Mouse (Mus musculus): ENCODE data around the gene Camk2d. TPM values are rescaled to one million over a fixed set of nuclear protein-coding genes. Genes with fewer than 3 reads are reported as not detected.

The Camk2d gene
- polyA plus RNA-seq, 1 experiment from 2014 or later, result 20.6 TPM

GRCm38 (mm10) chr3:126622509-126622908 is 26.4 kb downstream of the Camk2d start:
- Histone ChIP-seq H3K36me3 (ENCODE audit: control insufficient read depth, insufficient read depth, low read length) (no peaks in the 10 kb centered on the region), H3K4me3 (ENCODE audit: low read depth, low read length) (no peak overlapping the region), H3K4me2 (replicated peaks; ENCODE audit: low read depth, low read length) (no peak overlapping the region), H3K9me3 (ENCODE audit: control insufficient read depth, low read length) (no peaks in the 10 kb centered on the region), H3K27ac (ENCODE audit: low read depth, low read length) (no peak overlapping the region), H3K9ac (ENCODE audit: low read depth, low read length) (no peak overlapping the region), H3K4me1 (replicated peaks; ENCODE audit: control insufficient read depth, insufficient read depth, low read length) (no peaks in the 10 kb centered on the region), H3K27me3 (ENCODE audit: control insufficient read depth, insufficient read depth, low read length) (no peaks in the 10 kb centered on the region)
- WGBS, result 100% methylated on average over 2 of the region's 2 CpGs
- ATAC-seq (ENCODE audit: low FRiP score), result no peak
- DNase-seq (ENCODE audit: low spot score), result no peak

GRCm38 (mm10) chr3:126624994-126625763 is 29.1 kb downstream of the Camk2d start:
- no peak for DNase-seq (ENCODE audit: low spot score)
- Histone ChIP-seq H3K9me3 (ENCODE audit: control insufficient read depth, low read length) (no peaks in the 10 kb centered on the region), H3K4me1 (replicated peaks; ENCODE audit: control insufficient read depth, insufficient read depth, low read length) (no peaks in the 10 kb centered on the region), H3K27me3 (ENCODE audit: control insufficient read depth, insufficient read depth, low read length) (no peaks in the 10 kb centered on the region), H3K27ac (ENCODE audit: low read depth, low read length) (no peak overlapping the region), H3K4me2 (replicated peaks; ENCODE audit: low read depth, low read length) (no peak overlapping the region), H3K9ac (ENCODE audit: low read depth, low read length) (no peak overlapping the region), H3K36me3 (ENCODE audit: control insufficient read depth, insufficient read depth, low read length) (no peaks in the 10 kb centered on the region), H3K4me3 (ENCODE audit: low read depth, low read length) (no peak overlapping the region)
- ATAC-seq (ENCODE audit: low FRiP score), result no peak
- WGBS, result 85% methylated on average over 11 of the region's 11 CpGs

GRCm38 (mm10) chr3:126625764-126626040 is 29.6 kb downstream of the Camk2d start:
- 84% methylated on average over 8 of the region's 8 CpGs for WGBS

GRCm38 (mm10) chr3:126627968-126628367 is 31.9 kb downstream of the Camk2d start:
- Histone ChIP-seq H3K4me2 (replicated peaks; ENCODE audit: low read depth, low read length) (no peak overlapping the region), H3K27me3 (ENCODE audit: control insufficient read depth, insufficient read depth, low read length) (no peaks in the 10 kb centered on the region), H3K9me3 (ENCODE audit: control insufficient read depth, low read length) (no peaks in the 10 kb centered on the region), H3K4me1 (replicated peaks; ENCODE audit: control insufficient read depth, insufficient read depth, low read length) (no peaks in the 10 kb centered on the region), H3K36me3 (ENCODE audit: control insufficient read depth, insufficient read depth, low read length) (no peaks in the 10 kb centered on the region), H3K9ac (ENCODE audit: low read depth, low read length) (no peak overlapping the region), H3K4me3 (ENCODE audit: low read depth, low read length) (no peak overlapping the region), H3K27ac (ENCODE audit: low read depth, low read length) (no peak overlapping the region)
- 94% methylated on average over 4 of the region's 4 CpGs for WGBS
- ATAC-seq (ENCODE audit: low FRiP score) (no peak), DNase-seq (ENCODE audit: low spot score) (no peak)

More at GRCm38 (mm10) chr3:126625764-126626040, 29.6 kb downstream of the Camk2d start:
- H3K9ac ChIP-seq (ENCODE audit: low read depth, low read length), result no peak overlapping the region
- no peaks in the 10 kb centered on the region for H3K4me1 ChIP-seq (replicated peaks; ENCODE audit: control insufficient read depth, insufficient read depth, low read length)
- ATAC-seq (ENCODE audit: low FRiP score) (no peak), DNase-seq (ENCODE audit: low spot score) (no peak)
- no peaks in the 10 kb centered on the region for H3K9me3 ChIP-seq (ENCODE audit: control insufficient read depth, low read length)
- H3K36me3 ChIP-seq (ENCODE audit: control insufficient read depth, insufficient read depth, low read length), result no peaks in the 10 kb centered on the region
- H3K4me2 ChIP-seq (replicated peaks; ENCODE audit: low read depth, low read length), result no peak overlapping the region
- H3K27me3 ChIP-seq (ENCODE audit: control insufficient read depth, insufficient read depth, low read length), result no peaks in the 10 kb centered on the region
- H3K4me3 ChIP-seq (ENCODE audit: low read depth, low read length), result no peak overlapping the region
- H3K27ac ChIP-seq (ENCODE audit: low read depth, low read length), result no peak overlapping the region

GRCm38 (mm10) chr3:126628380-126628779 is 32.3 kb downstream of the Camk2d start:
- no peak for DNase-seq (ENCODE audit: low spot score)
- Histone ChIP-seq H3K4me1 (replicated peaks; ENCODE audit: control insufficient read depth, insufficient read depth, low read length) (no peaks in the 10 kb centered on the region), H3K27ac (ENCODE audit: low read depth, low read length) (no peak overlapping the region), H3K27me3 (ENCODE audit: control insufficient read depth, insufficient read depth, low read length) (no peaks in the 10 kb centered on the region), H3K36me3 (ENCODE audit: control insufficient read depth, insufficient read depth, low read length) (no peaks in the 10 kb centered on the region), H3K9me3 (ENCODE audit: control insufficient read depth, low read length) (no peaks in the 10 kb centered on the region), H3K4me2 (replicated peaks; ENCODE audit: low read depth, low read length) (no peak overlapping the region), H3K4me3 (ENCODE audit: low read depth, low read length) (no peak overlapping the region), H3K9ac (ENCODE audit: low read depth, low read length) (no peak overlapping the region)
- WGBS, result 69% methylated on average over 3 of the region's 3 CpGs
- ATAC-seq (ENCODE audit: low FRiP score), result no peak

- no peaks in the 10 kb centered on the region for H3K9me3 ChIP-seq (ENCODE audit: control insufficient read depth, low read length)
- H3K9ac ChIP-seq (ENCODE audit: low read depth, low read length), result no peak overlapping the region
- H3K4me1 ChIP-seq (replicated peaks; ENCODE audit: control insufficient read depth, insufficient read depth, low read length), result no peaks in the 10 kb centered on the region
- ATAC-seq (ENCODE audit: low FRiP score), result no peak
- H3K27me3 ChIP-seq (ENCODE audit: control insufficient read depth, insufficient read depth, low read length), result no peaks in the 10 kb centered on the region
- no peak overlapping the region for H3K27ac ChIP-seq (ENCODE audit: low read depth, low read length)
- H3K36me3 ChIP-seq (ENCODE audit: control insufficient read depth, insufficient read depth, low read length), result no peaks in the 10 kb centered on the region
- H3K4me3 ChIP-seq (ENCODE audit: low read depth, low read length), result no peak overlapping the region
- DNase-seq (ENCODE audit: low spot score), result no peak
- WGBS, result 96% methylated on average over 2 of the region's 2 CpGs
- no peak overlapping the region for H3K4me2 ChIP-seq (replicated peaks; ENCODE audit: low read depth, low read length)
Measured at GRCm38 (mm10) chr3:126629040-126629439, 32.9 kb downstream of the Camk2d start.

GRCm38 (mm10) chr3:126630111-126630869 is 34.2 kb downstream of the Camk2d start:
- Histone ChIP-seq H3K9ac (ENCODE audit: low read depth, low read length) (no peak overlapping the region), H3K4me1 (replicated peaks; ENCODE audit: control insufficient read depth, insufficient read depth, low read length) (no peaks in the 10 kb centered on the region), H3K36me3 (ENCODE audit: control insufficient read depth, insufficient read depth, low read length) (no peaks in the 10 kb centered on the region), H3K27me3 (ENCODE audit: control insufficient read depth, insufficient read depth, low read length) (no peaks in the 10 kb centered on the region), H3K9me3 (ENCODE audit: control insufficient read depth, low read length) (no peaks in the 10 kb centered on the region), H3K4me2 (replicated peaks; ENCODE audit: low read depth, low read length) (no peak overlapping the region), H3K4me3 (ENCODE audit: low read depth, low read length) (no peak overlapping the region), H3K27ac (ENCODE audit: low read depth, low read length) (no peak overlapping the region)
- ATAC-seq (ENCODE audit: low FRiP score) (no peak), DNase-seq (ENCODE audit: low spot score) (no peak)
- 85% methylated on average over 19 of the region's 19 CpGs for WGBS

- 80% methylated on average over 8 of the region's 8 CpGs for WGBS
- no peak for DNase-seq (ENCODE audit: low spot score)
- Histone ChIP-seq H3K9me3 (ENCODE audit: control insufficient read depth, low read length) (no peaks in the 10 kb centered on the region), H3K9ac (ENCODE audit: low read depth, low read length) (no peak overlapping the region), H3K36me3 (ENCODE audit: control insufficient read depth, insufficient read depth, low read length) (no peaks in the 10 kb centered on the region), H3K4me2 (replicated peaks; ENCODE audit: low read depth, low read length) (no peak overlapping the region), H3K27me3 (ENCODE audit: control insufficient read depth, insufficient read depth, low read length) (no peaks in the 10 kb centered on the region), H3K4me3 (ENCODE audit: low read depth, low read length) (no peak overlapping the region), H3K4me1 (replicated peaks; ENCODE audit: control insufficient read depth, insufficient read depth, low read length) (no peaks in the 10 kb centered on the region), H3K27ac (ENCODE audit: low read depth, low read length) (no peak overlapping the region)
- ATAC-seq (ENCODE audit: low FRiP score), result no peak
Measured at GRCm38 (mm10) chr3:126631583-126631982, 35.5 kb downstream of the Camk2d start.

- no peak for ATAC-seq (ENCODE audit: low FRiP score)
Measured at GRCm38 (mm10) chr3:126632580-126632979, 36.5 kb downstream of the Camk2d start.

More at GRCm38 (mm10) chr3:126632580-126632979, 36.5 kb downstream of the Camk2d start:
- WGBS, result 88% methylated on average over 7 of the region's 7 CpGs
- no peaks in the 10 kb centered on the region for H3K9me3 ChIP-seq (ENCODE audit: control insufficient read depth, low read length)
- H3K4me1 ChIP-seq (replicated peaks; ENCODE audit: control insufficient read depth, insufficient read depth, low read length), result no peaks in the 10 kb centered on the region
- no peak overlapping the region for H3K9ac ChIP-seq (ENCODE audit: low read depth, low read length)
- H3K4me2 ChIP-seq (replicated peaks; ENCODE audit: low read depth, low read length), result no peak overlapping the region
- no peak overlapping the region for H3K4me3 ChIP-seq (ENCODE audit: low read depth, low read length)
- DNase-seq (ENCODE audit: low spot score), result no peak
- H3K27me3 ChIP-seq (ENCODE audit: control insufficient read depth, insufficient read depth, low read length), result no peaks in the 10 kb centered on the region
- no peak overlapping the region for H3K27ac ChIP-seq (ENCODE audit: low read depth, low read length)
- no peaks in the 10 kb centered on the region for H3K36me3 ChIP-seq (ENCODE audit: control insufficient read depth, insufficient read depth, low read length)

Measured in hindbrain, embryonic 11.5 days (tissue).